ENCODE assay signal across 8 mouse cellular contexts in the genomic region with DNA sequence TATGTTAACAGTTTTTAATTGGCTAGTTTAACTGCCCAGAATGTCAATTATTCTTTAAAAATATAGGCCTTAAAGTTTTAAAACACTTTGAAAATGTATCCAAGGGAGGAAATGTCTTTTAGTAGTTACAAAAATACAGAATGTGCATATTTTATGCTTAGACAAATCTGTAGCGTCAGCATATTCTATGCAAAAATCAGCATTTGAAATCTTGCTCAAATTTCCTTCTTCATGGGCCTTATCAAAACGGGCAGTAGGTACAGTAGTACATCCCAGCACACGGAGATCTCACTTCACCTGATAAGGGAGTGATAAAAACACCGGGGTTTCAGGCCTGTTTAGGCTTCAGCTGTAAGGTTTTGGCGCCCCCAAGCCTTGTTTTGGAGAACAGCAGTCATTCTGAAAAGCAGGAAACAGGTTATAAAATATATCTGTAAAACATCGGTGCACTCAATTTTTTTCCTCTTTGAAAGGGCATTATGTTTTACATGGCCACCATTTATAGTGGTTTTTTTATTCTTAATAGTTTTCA.
A peak's percentile ranks its signal among the peaks of the same experiment; 100 is the strongest.
DNase-seq lines count a peak whose midpoint lies in the region; ATAC-seq and TF ChIP-seq lines count a peak whose summit lies in the region.

No protein-coding gene starts in this region.

- no peak for DNase-seq in heart, embryonic 10.5 days (ENCODE audit: low spot score)
- DNase-seq in ES-E14 (ENCODE audit: low read depth, low spot score) = peak; percentile 13
- DNase-seq in cerebellum, adult 9-10 months = peak; percentile 5
- peak; percentile 4 for DNase-seq in lung, postnatal 36 days
- DNase-seq in yolk sac, embryonic 10.5 days (ENCODE audit: low spot score) = no peak
- DNase-seq in thymus, postnatal 0 days (ENCODE audit: low spot score) = no peak

- H3K27me3 ChIP-seq in heart, embryonic 14.5 days (ENCODE audit: control insufficient read depth, insufficient read depth, low read length) = no peaks in the 10 kb centered on the region
- H3K27me3 ChIP-seq in heart, embryonic 10.5 days (ENCODE audit: insufficient read depth, poor library complexity, severe bottlenecking) = no peaks in the 10 kb centered on the region
- no peaks in the 10 kb centered on the region for H3K27me3 ChIP-seq in hindbrain, embryonic 16.5 days (replicated peaks; ENCODE audit: control insufficient read depth, insufficient read depth, low read length)

- no peaks in the 10 kb centered on the region for H3K9me3 ChIP-seq in heart, embryonic 14.5 days (ENCODE audit: control insufficient read depth, low read length)
- H3K9me3 ChIP-seq in heart, embryonic 10.5 days = no peaks in the 10 kb centered on the region
- H3K9me3 ChIP-seq in ES-E14 (ENCODE audit: control insufficient read depth, insufficient read depth, low read depth, low read length) = no peaks in the 10 kb centered on the region
- no peaks in the 10 kb centered on the region for H3K9me3 ChIP-seq in hindbrain, embryonic 16.5 days (ENCODE audit: control insufficient read depth, low read length)

- WGBS in heart, embryonic 14.5 days = 24% methylated on average over 6 of the region's 6 CpGs
- WGBS in heart, embryonic 10.5 days = 28% methylated on average over 6 of the region's 6 CpGs
- WGBS in hindbrain, embryonic 16.5 days = 28% methylated on average over 6 of the region's 6 CpGs

- H3K4me1 ChIP-seq in heart, embryonic 14.5 days (ENCODE audit: control insufficient read depth in 2 of 2, insufficient read depth in 2 of 2, low read length in 2 of 2) = no peaks in the 10 kb centered on the region
- 0 out of 2 replicates have a peak, but pooled peaks cover 3% of the 10 kb centered on the region for H3K4me1 ChIP-seq in heart, embryonic 10.5 days
- no peaks in the 10 kb centered on the region for H3K4me1 ChIP-seq in ES-E14 (ENCODE audit: control insufficient read depth in 2 of 2, insufficient read depth in 2 of 2, low read length in 2 of 2, poor library complexity in 1 of 2)
- H3K4me1 ChIP-seq in hindbrain, embryonic 16.5 days (ENCODE audit: control insufficient read depth, insufficient read depth, low read depth, low read length) = no peaks in the 10 kb centered on the region

- peak overlapping the region; percentile 34; the same call in 1 of the 2 replicates for H3K4me2 ChIP-seq in heart, embryonic 14.5 days (ENCODE audit: low read length)
- H3K4me2 ChIP-seq in hindbrain, embryonic 16.5 days (ENCODE audit: low read length) = no peak overlapping the region

- H3K36me3 ChIP-seq in heart, embryonic 14.5 days (ENCODE audit: control insufficient read depth, insufficient read depth, low read length) = no peaks in the 10 kb centered on the region
- H3K36me3 ChIP-seq in heart, embryonic 10.5 days = no peaks in the 10 kb centered on the region
- no peaks in the 10 kb centered on the region for H3K36me3 ChIP-seq in ES-E14 (ENCODE audit: control insufficient read depth, insufficient read depth, low read length, poor library complexity, severe bottlenecking)
- H3K36me3 ChIP-seq in hindbrain, embryonic 16.5 days (ENCODE audit: control insufficient read depth, insufficient read depth, low read length) = no peaks in the 10 kb centered on the region

- ATAC-seq in heart, embryonic 14.5 days (ENCODE audit: insufficient number of reproducible peaks, insufficient read depth, low FRiP score, low read depth) = no peak
- 0 out of 2 replicates have a peak, but pooled peaks have one; percentile 65 for ATAC-seq in hindbrain, embryonic 16.5 days

- no peak overlapping the region for H3K9ac ChIP-seq in heart, embryonic 14.5 days (ENCODE audit: low read length)
- no peak overlapping the region for H3K9ac ChIP-seq in ES-E14 (ENCODE audit: insufficient read depth, low read depth, low read length, poor library complexity, severe bottlenecking)
- H3K9ac ChIP-seq in hindbrain, embryonic 16.5 days (ENCODE audit: low read depth, low read length) = no peak overlapping the region

- H3K4me3 ChIP-seq in heart, embryonic 14.5 days (ENCODE audit: control insufficient read depth in 1 of 2, insufficient read depth in 1 of 2, low read depth in 1 of 2, low read length in 2 of 2) = no peak overlapping the region
- no peak overlapping the region for H3K4me3 ChIP-seq in heart, embryonic 10.5 days
- H3K4me3 ChIP-seq in ES-E14 (ENCODE audit: insufficient read depth in 1 of 2, low read depth in 1 of 2, low read length in 2 of 2, poor library complexity in 1 of 2, severe bottlenecking in 1 of 2) = no peak overlapping the region
- H3K4me3 ChIP-seq in hindbrain, embryonic 16.5 days (ENCODE audit: low read length) = no peak overlapping the region

- H3K27ac ChIP-seq in heart, embryonic 14.5 days (replicated peaks in 1 of 2; ENCODE audit: control insufficient read depth in 1 of 2, insufficient read depth in 1 of 2, low read depth in 2 of 2, low read length in 2 of 2) = no peak overlapping the region
- H3K27ac ChIP-seq in heart, embryonic 10.5 days = no peak overlapping the region
- H3K27ac ChIP-seq in ES-E14 (ENCODE audit: insufficient read depth, low read depth, low read length, poor library complexity, severe bottlenecking) = no peak overlapping the region
- no peak overlapping the region for H3K27ac ChIP-seq in hindbrain, embryonic 16.5 days (ENCODE audit: low read depth, low read length)

- in situ Hi-C loops in ES-E14 (cut with MboI; ENCODE audit: low sequenced_read_pairs in 2 of 2, unreplicated experiment in 2 of 2) = no loop called here

TF ChIP-seq in ES-E14, 5 proteins besides CTCF, POLR2A, EP300 and RAD21:
- no peak for TF ChIP-seq ZC3H11A (IDR thresholded peaks at IDR 0.05; ENCODE audit: borderline replicate concordance, low read depth, low read length)
- no peak for TF ChIP-seq HCFC1 (IDR thresholded peaks at IDR 0.05; ENCODE audit: borderline replicate concordance, insufficient read depth, low read length)
- peak; percentile 77 for TF ChIP-seq MAFK (IDR thresholded peaks at IDR 0.05; ENCODE audit: insufficient read depth, low read depth, low read length)
- TF ChIP-seq ZNF384 (IDR thresholded peaks at IDR 0.05; ENCODE audit: low read depth, low read length) = no peak
- TF ChIP-seq CHD2 (IDR thresholded peaks at IDR 0.05; ENCODE audit: low read depth, low read length) = no peak

Comparison
In these comparisons a context has a peak if more than half of its experiments do, and no peak if none do; other contexts are left out.
1. DNase-seq: peak in ES-E14 (single experiment), cerebellum, adult 9-10 months (single experiment) and lung, postnatal 36 days (single experiment); none in heart, embryonic 10.5 days (single experiment), yolk sac, embryonic 10.5 days (single experiment) and thymus, postnatal 0 days (single experiment).